Mouse (Mus musculus) kidney, postnatal 0 days (tissue): ENCODE data around the gene Rnaset2a. TPM values are rescaled to one million over a fixed set of nuclear protein-coding genes. Genes with fewer than 3 reads are reported as not detected.
"Not testable (repeated sequence)": the region's sequence is repeated elsewhere in the genome, so short reads cannot be mapped to it uniquely, and the experiment has no call there.

Experiments
- ATAC-seq: fragments of 200-750 bp; cut with Nextera tagmentation; replicated peaks from 2 replicates; pipeline ENCODE4 v1.8.0; 2017; ENCODE audit warnings: low read depth, moderate number of reproducible peaks, moderate TSS enrichment, moderate library complexity; ENCODE audit not compliant: low FRiP score
- DNase-seq: peaks from one replicate; pipeline ENCODE4 v3.0.0-alpha.2; 2016; ENCODE audit warnings: low spot score
- H3K27ac ChIP-seq: fragments of 300-500 bp; sonication (generic); 2 replicates; pipeline ENCODE4 v1.5.1; 2014; ENCODE audit warnings: mild to moderate bottlenecking
- H3K27me3 ChIP-seq: fragments of 300-500 bp; sonication (generic); 2 replicates; pipeline ENCODE4 v1.6.1; 2014; ENCODE audit warnings: low read length, mixed read lengths; ENCODE audit not compliant: insufficient read depth
- H3K36me3 ChIP-seq: fragments of 300-500 bp; sonication (generic); 2 replicates; pipeline ENCODE4 v1.6.1; 2014; ENCODE audit warnings: low read length, mixed read lengths; ENCODE audit not compliant: insufficient read depth
- H3K4me1 ChIP-seq: fragments of 300-500 bp; sonication (generic); replicated peaks from 2 replicates; pipeline ENCODE4 v1.6.1; 2014; ENCODE audit warnings: antibody characterized with exemption, low read length, mixed read lengths; ENCODE audit not compliant: insufficient read depth
- H3K4me2 ChIP-seq: fragments of 300-500 bp; sonication (generic); 2 replicates; pipeline ENCODE4 v1.6.1; 2014; ENCODE audit warnings: mild to moderate bottlenecking, low read length, moderate library complexity, mixed read lengths
- H3K4me3 ChIP-seq: fragments of 300-500 bp; sonication (generic); replicated peaks from 2 replicates; pipeline ENCODE4 v1.5.1; 2014; ENCODE audit warnings: low read depth, low read length
- H3K9ac ChIP-seq: fragments of 300-500 bp; sonication (generic); 2 replicates; pipeline ENCODE4 v1.6.1; 2014; ENCODE audit warnings: low read depth, low read length
- H3K9me3 ChIP-seq: fragments of 300-500 bp; sonication (generic); replicated peaks from 2 replicates; pipeline ENCODE4 v1.6.1; 2016; ENCODE audit warnings: low read length, inconsistent platforms, mixed read lengths
- CTCF ChIP-seq: IDR thresholded peaks from 2 replicates; pipeline ENCODE4 v1.5.1; 2016; ENCODE audit warnings: antibody characterized with exemption, low read depth, mild to moderate bottlenecking, moderate library complexity
- WGBS: fragments of 180-500 bp; shearing (Covaris S2); extraction: QIAGEN DNeasy Blood & Tissue Kit; methylation state at CpG from one replicate; pipeline ENCODE4 v1.1.7; 2014; 5-methylcytosine and 5-hydroxymethylcytosine counted together
- polyA plus RNA-seq: library from polyadenylated mRNA; unstranded; fragments of >200 nt; fragmentation: Nextera tagmentation; extraction: Ambion mirVana; gene quantifications from 2 replicates; pipeline ENCODE4 v1.2.1, GENCODE M21; 2015

The Rnaset2a gene
- polyA plus RNA-seq: 92.4 and 98.7 TPM in 2 replicates

GRCm38 (mm10) chr17:8147439-8148316, at the start of gene Rnaset2a, which contains the start of gene Gm49673:
Gene Rnaset2a (minus strand): TSS chr17:8148097.
Gene Gm49673 (minus strand): TSS chr17:8147788.
- peak; percentile 19 for DNase-seq
- H3K9me3 ChIP-seq, H3K36me3 ChIP-seq, H3K4me1 ChIP-seq, H3K27me3 ChIP-seq: not testable (repeated sequence)
- Histone ChIP-seq H3K4me3 (peak within 1 kb of the TSS; percentile 51), H3K27ac (peak within 1 kb of the TSS; percentile 77; the same call in 1 of the 2 replicates), H3K9ac (peak within 1 kb of the TSS; percentile 66; the same call in 1 of the 2 replicates), H3K4me2 (peak within 1 kb of the TSS; percentile 53)
- WGBS: 0% methylated on average over 41 of the region's 67 CpGs
- peak; percentile 99 for ATAC-seq

GRCm38 (mm10) chr17:8197652-8198051, 49.8 kb upstream of the Rnaset2a start:
- DNase-seq (peak; percentile 61), ATAC-seq (no peak; the same call in 1 of the 2 replicates)
- H3K9me3 ChIP-seq: no peaks in the 10 kb centered on the region
- peak; percentile 59 for TF ChIP-seq CTCF
- H3K27me3 ChIP-seq: no peaks in the 10 kb centered on the region
- H3K36me3 ChIP-seq: peaks cover 27% of the 10 kb centered on the region
- WGBS: 68% methylated on average over 3 of the region's 3 CpGs
- no peak overlapping the region for H3K4me3 ChIP-seq
- no peak overlapping the region for H3K27ac ChIP-seq
- no peaks in the 10 kb centered on the region for H3K4me1 ChIP-seq
- no peak overlapping the region for H3K9ac ChIP-seq
- H3K4me2 ChIP-seq: no peak overlapping the region

- no peak overlapping the region for H3K9ac ChIP-seq
- H3K36me3 ChIP-seq: peaks cover 36% of the 10 kb centered on the region
- DNase-seq: no peak
- 89% methylated on average over 8 of the region's 8 CpGs for WGBS
- H3K27me3 ChIP-seq: no peaks in the 10 kb centered on the region
- no peak for TF ChIP-seq CTCF
- H3K4me3 ChIP-seq: no peak overlapping the region
- H3K4me1 ChIP-seq: no peaks in the 10 kb centered on the region
- no peaks in the 10 kb centered on the region for H3K9me3 ChIP-seq
- no peak overlapping the region for H3K4me2 ChIP-seq
- H3K27ac ChIP-seq: no peak overlapping the region
- no peak for ATAC-seq
Observed at GRCm38 (mm10) chr17:8195685-8196376, 47.9 kb upstream of the Rnaset2a start.

GRCm38 (mm10) chr17:8193678-8194077, 45.8 kb upstream of the Rnaset2a start:
- ATAC-seq (no peak), DNase-seq (peak; percentile 5)
- no peak for TF ChIP-seq CTCF
- 46% methylated on average over 8 of the region's 8 CpGs for WGBS
- H3K4me3 ChIP-seq: no peak overlapping the region
- no peaks in the 10 kb centered on the region for H3K4me1 ChIP-seq
- peaks cover 51% of the 10 kb centered on the region for H3K36me3 ChIP-seq
- H3K9me3 ChIP-seq: no peaks in the 10 kb centered on the region
- no peak overlapping the region for H3K9ac ChIP-seq
- no peak overlapping the region for H3K4me2 ChIP-seq
- H3K27me3 ChIP-seq: no peaks in the 10 kb centered on the region
- H3K27ac ChIP-seq: no peak overlapping the region

- Histone ChIP-seq H3K9me3 (no peaks in the 10 kb centered on the region), H3K27me3 (no peaks in the 10 kb centered on the region), H3K36me3 (peaks cover 51% of the 10 kb centered on the region), H3K9ac (no peak overlapping the region), H3K27ac (no peak overlapping the region), H3K4me1 (peaks cover 4% of the 10 kb centered on the region; the same call in 1 of the 2 replicates), H3K4me3 (no peak overlapping the region), H3K4me2 (no peak overlapping the region)
- DNase-seq (peak; percentile 59), ATAC-seq (no peak)
- 46% methylated on average over 7 of the region's 7 CpGs for WGBS
- TF ChIP-seq CTCF: no peak
Observed at GRCm38 (mm10) chr17:8184217-8184616, 36.3 kb upstream of the Rnaset2a start.

- Histone ChIP-seq H3K9ac (no peak overlapping the region), H3K4me3 (no peak overlapping the region), H3K9me3 (no peaks in the 10 kb centered on the region), H3K4me2 (no peak overlapping the region), H3K36me3 (peaks cover 51% of the 10 kb centered on the region), H3K27ac (no peak overlapping the region), H3K4me1 (peaks cover 4% of the 10 kb centered on the region; the same call in 1 of the 2 replicates), H3K27me3 (no peaks in the 10 kb centered on the region)
- no peak for TF ChIP-seq CTCF
- WGBS: 28% methylated on average over 5 of the region's 5 CpGs
- DNase-seq: no peak
- no peak for ATAC-seq
Observed at GRCm38 (mm10) chr17:8183815-8184214, 35.9 kb upstream of the Rnaset2a start.
